Mouse (Mus musculus): ENCODE measurements around the gene Gm2001. TPM values are rescaled to one million over a fixed set of nuclear protein-coding genes. Genes with fewer than 3 reads are reported as not detected.

The Gm2001 gene
- polyA plus RNA-seq (2014; fragmentation: Illumina TruSeq; extraction: RNeasy Lipid Tissue Mini Kit (QIAGEN cat#74804); ENCODE audit: low read depth, low replicate concordance): not detected

GRCm38 (mm10) chr12:87842239-87842638, at the start of gene Gm2001:
Gene Gm2001 (minus strand): TSS chr12:87842339.

DNA sequence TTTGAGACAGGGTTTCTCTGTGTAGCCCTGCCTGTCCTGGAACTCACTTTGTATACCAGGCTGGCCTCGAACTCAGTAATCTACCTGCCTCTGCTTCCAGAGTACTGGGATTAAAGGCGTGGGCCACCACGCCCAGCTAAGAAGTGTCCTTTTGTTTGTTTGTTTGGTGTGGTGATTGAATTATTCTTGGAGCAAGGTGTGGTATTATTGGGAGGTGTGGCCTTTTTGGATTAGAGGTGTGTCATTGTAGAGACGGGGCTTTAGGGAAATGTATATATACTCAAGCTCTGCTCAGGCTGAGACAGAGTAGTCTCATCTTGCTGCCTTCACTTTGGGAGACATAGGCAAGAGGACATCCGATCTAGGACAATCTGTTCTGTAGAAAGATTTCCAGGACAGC, 31.6 kb upstream of the Gm2001 start, which contains the start of gene Gm2016:
Gene Gm2016, plus strand, starts transcription at position 301 of the 400 bp plus-strand sequence.

DNA sequence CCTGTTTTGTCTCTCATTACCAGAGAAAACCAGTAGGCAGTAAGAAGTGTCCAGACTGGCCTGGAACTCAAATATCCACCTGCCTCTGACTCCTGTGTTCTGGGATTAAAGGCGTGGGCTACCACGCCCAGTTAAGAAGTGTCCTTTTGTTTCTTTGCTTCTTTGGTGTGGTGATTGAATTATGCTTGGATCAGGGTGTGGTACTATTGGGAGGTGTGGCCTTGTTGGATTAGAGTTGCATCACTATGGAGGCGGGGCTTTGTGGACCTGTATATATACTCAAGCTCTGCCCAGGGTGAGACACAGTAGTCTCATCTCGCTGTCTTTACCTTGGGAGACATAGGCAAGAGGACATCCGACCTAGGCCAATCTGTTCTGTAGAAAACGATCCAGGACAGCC, 25.9 kb downstream of the Gm2001 start, which contains the start of gene BB287469:
Gene BB287469, plus strand, starts transcription at position 301 of the 400 bp plus-strand sequence.

GRCm38 (mm10) chr12:87795212-87795611, 46.9 kb downstream of the Gm2001 start, which contains the start of gene Gm21936:
Gene Gm21936 (plus strand): TSS chr12:87795512.

Other genes starting within 250 kb of the Gm2001 start
- gene Oog1, start 239.7 kb downstream of the Gm2001 start, polyA plus RNA-seq (2014; fragmentation: Illumina TruSeq; extraction: RNeasy Lipid Tissue Mini Kit (QIAGEN cat#74804); ENCODE audit: low read depth, low replicate concordance): not detected
- not detected for gene Gm4027, start 223.5 kb downstream of the Gm2001 start, polyA plus RNA-seq (2014; fragmentation: Illumina TruSeq; extraction: RNeasy Lipid Tissue Mini Kit (QIAGEN cat#74804); ENCODE audit: low read depth, low replicate concordance)
- gene Gm16381, start 197.7 kb downstream of the Gm2001 start, polyA plus RNA-seq (2014; fragmentation: Illumina TruSeq; extraction: RNeasy Lipid Tissue Mini Kit (QIAGEN cat#74804); ENCODE audit: low read depth, low replicate concordance): not detected
- not detected for gene Gm21319, start 66.6 kb downstream of the Gm2001 start, polyA plus RNA-seq (2014; fragmentation: Illumina TruSeq; extraction: RNeasy Lipid Tissue Mini Kit (QIAGEN cat#74804); ENCODE audit: low read depth, low replicate concordance)
- not detected for gene Gm21936, start 46.8 kb downstream of the Gm2001 start, polyA plus RNA-seq (2014; fragmentation: Illumina TruSeq; extraction: RNeasy Lipid Tissue Mini Kit (QIAGEN cat#74804); ENCODE audit: low read depth, low replicate concordance)
- not detected for gene BB287469, start 25.8 kb downstream of the Gm2001 start, polyA plus RNA-seq (2014; fragmentation: Illumina TruSeq; extraction: RNeasy Lipid Tissue Mini Kit (QIAGEN cat#74804); ENCODE audit: low read depth, low replicate concordance)
- not detected for gene Gm2016, start 31.7 kb upstream of the Gm2001 start, polyA plus RNA-seq (2014; fragmentation: Illumina TruSeq; extraction: RNeasy Lipid Tissue Mini Kit (QIAGEN cat#74804); ENCODE audit: low read depth, low replicate concordance)
- gene Gm2022, start 53.0 kb upstream of the Gm2001 start, polyA plus RNA-seq (2014; fragmentation: Illumina TruSeq; extraction: RNeasy Lipid Tissue Mini Kit (QIAGEN cat#74804); ENCODE audit: low read depth, low replicate concordance): not detected
- gene Gm2035, start 77.5 kb upstream of the Gm2001 start, polyA plus RNA-seq (2014; fragmentation: Illumina TruSeq; extraction: RNeasy Lipid Tissue Mini Kit (QIAGEN cat#74804); ENCODE audit: low read depth, low replicate concordance): not detected
- not detected for gene Gm2042, start 111.7 kb upstream of the Gm2001 start, polyA plus RNA-seq (2014; fragmentation: Illumina TruSeq; extraction: RNeasy Lipid Tissue Mini Kit (QIAGEN cat#74804); ENCODE audit: low read depth, low replicate concordance)
- gene Gm2075, start 169.5 kb upstream of the Gm2001 start, polyA plus RNA-seq (2014; fragmentation: Illumina TruSeq; extraction: RNeasy Lipid Tissue Mini Kit (QIAGEN cat#74804); ENCODE audit: low read depth, low replicate concordance): not detected
- gene Gm6803, start 176.4 kb upstream of the Gm2001 start, polyA plus RNA-seq (2014; fragmentation: Illumina TruSeq; extraction: RNeasy Lipid Tissue Mini Kit (QIAGEN cat#74804); ENCODE audit: low read depth, low replicate concordance): not detected
- not detected for gene Gm2056, start 184.7 kb upstream of the Gm2001 start, polyA plus RNA-seq (2014; fragmentation: Illumina TruSeq; extraction: RNeasy Lipid Tissue Mini Kit (QIAGEN cat#74804); ENCODE audit: low read depth, low replicate concordance)
- gene Gm16368, start 241.4 kb upstream of the Gm2001 start, polyA plus RNA-seq (2014; fragmentation: Illumina TruSeq; extraction: RNeasy Lipid Tissue Mini Kit (QIAGEN cat#74804); ENCODE audit: low read depth, low replicate concordance): not detected